Mouse (Mus musculus): ENCODE measurements around the gene Birc7. TPM values are rescaled to one million over a fixed set of nuclear protein-coding genes. Genes with fewer than 3 reads are reported as not detected.
A peak's percentile ranks its signal among the peaks of the same experiment; 100 is the strongest.

The Birc7 gene
- not detected for total RNA-seq (2021)
- long read RNA-seq, experiment 1, result 0 reads
- long read RNA-seq, experiment 2, result 0 reads

DNA sequence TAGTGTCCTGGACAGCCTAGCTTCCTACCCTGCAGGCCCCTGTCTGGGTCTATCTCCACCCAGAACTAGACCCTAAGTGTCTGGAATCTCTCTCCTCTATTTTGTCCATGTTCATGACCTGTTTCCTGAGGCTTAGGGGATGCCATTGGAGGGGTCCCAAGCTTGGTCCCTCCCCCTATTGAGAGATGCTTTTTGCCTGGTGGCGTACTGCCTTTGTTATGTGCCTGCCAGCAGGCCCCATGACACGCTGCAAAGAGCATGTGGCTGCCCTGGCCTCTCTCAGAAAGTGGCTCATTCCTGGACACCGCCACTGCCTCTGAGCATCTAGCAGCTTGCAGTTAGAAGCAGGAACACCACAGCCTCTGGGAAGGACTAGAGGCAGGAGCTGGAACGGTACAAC, at the start of gene Birc7:
Gene Birc7 (plus strand): TSS at position 301 of the 400 bp plus-strand sequence.
- no peak for DNase-seq

DNA sequence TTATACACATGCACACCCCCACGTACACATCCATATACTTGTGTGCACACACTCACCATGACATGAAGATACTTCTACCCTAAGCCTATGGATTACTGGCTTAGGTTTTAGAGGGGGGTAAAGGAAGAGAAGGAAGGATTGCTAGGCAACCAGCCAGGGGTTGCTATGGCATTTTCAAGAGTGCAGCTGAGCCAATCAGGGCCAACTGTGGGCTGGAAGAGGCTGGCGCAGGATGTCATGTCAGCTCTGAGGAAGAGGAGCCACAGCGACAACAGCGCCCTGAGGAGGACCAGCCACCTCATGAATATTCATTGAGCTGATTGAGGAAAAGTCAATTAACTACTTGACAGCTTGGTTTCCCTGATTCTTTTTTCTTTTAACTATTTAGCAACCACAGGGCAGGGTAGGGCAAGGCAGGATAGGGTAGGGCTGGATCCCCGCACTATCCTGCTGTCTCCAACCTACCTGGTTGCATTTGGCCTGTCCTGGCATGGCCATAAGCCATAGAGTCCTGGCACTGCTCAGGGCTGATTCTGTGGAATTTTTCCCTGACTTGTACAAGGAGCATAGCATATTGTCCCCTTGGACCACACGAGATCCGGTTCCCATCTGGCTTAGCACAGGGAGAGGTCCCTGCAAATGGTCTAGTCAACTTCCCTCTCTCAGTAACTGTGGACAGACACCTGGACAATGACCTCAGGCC, 49.3 kb upstream of the Birc7 start:
- no peak for DNase-seq

DNA sequence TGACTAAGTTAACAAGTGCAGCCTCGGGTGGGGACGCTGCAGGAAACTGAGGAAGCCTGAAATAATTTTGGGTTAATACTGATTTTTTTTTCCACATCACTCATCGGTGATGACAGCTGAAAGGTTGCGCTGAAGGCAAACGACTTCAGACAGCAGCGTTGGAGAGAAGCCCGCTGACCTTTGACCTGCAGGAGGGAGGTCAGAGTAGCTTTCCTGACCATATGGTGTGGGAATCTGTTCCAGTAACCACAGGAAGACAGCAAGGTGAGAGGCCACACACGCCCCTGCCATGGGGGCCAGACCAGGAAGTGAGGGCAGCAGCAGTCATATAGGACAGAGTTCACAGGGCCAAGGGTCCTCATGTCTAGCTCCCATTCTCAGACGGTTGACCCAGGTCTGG, 47.5 kb upstream of the Birc7 start:
- DNase-seq, result no peak

DNA sequence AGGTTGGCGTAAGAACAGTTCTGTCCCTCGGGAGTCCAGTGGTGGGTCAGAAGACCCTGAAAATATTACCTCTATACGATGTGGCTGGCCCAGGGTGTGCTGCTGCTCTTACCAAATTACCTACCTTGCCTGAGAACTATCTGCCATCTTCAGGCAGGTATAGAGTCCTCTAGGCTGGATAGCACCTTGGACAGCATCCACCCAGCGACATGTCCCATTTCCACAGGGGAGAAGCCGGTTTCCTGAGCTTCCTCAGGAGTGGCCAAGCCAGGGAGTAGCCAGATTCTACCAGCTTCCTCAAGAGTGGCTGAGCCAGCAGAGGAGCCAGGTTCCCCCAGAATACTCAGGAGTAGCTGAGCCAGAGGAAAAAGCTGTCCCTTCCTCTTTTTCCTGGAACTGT, 43.6 kb upstream of the Birc7 start:
- no peak for DNase-seq

DNA sequence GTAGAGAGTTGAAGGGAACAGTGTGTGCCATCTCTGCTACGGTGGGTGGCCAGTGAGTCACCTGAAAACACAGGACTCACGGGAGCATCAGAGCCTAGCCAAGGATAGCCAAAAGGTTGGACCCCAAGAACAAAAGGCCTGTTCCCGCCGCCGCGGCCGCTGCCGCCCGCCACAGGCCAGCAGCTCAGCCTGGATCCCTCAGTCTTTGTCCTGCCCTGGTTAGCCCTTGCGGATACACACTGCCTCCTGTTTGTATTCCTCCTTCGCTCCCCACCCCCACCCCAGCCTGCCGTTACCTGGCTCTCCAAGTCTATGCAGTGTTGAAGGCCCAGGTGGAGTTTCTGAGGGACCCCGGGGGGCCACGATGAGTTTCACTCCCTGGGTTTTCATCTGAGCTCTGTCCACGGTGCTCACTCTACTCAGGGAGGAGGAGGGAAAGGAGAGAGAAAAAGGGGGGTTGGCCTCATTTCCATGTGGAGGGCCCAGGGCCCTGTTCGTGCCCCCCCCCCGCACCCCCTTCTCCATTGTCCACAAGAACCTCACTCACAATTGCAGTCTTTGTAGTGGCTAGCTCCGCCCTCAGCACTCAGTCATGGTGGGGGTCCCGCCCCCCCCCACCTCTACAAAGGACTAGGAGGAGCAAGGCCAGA, 39.4 kb upstream of the Birc7 start:
- no peak for DNase-seq

DNA sequence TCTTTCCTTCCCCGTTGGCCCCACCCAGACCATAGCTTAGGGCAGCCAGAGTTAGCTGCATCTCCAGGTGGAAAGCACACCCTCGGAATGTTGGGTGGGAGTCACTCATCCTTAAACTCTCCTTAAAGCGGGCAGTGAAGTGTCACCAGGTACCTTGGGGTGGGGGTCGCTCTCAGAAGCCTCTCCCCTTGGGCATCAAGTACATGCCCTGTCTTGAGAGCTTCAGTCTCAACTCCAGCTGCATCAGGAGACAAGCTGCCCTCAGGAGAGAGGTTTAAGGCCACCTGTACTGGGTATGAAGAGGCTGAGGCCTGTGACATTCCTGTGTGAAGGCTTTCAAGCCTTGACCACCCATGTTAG, 38.9 kb upstream of the Birc7 start:
- no peak for DNase-seq

DNA sequence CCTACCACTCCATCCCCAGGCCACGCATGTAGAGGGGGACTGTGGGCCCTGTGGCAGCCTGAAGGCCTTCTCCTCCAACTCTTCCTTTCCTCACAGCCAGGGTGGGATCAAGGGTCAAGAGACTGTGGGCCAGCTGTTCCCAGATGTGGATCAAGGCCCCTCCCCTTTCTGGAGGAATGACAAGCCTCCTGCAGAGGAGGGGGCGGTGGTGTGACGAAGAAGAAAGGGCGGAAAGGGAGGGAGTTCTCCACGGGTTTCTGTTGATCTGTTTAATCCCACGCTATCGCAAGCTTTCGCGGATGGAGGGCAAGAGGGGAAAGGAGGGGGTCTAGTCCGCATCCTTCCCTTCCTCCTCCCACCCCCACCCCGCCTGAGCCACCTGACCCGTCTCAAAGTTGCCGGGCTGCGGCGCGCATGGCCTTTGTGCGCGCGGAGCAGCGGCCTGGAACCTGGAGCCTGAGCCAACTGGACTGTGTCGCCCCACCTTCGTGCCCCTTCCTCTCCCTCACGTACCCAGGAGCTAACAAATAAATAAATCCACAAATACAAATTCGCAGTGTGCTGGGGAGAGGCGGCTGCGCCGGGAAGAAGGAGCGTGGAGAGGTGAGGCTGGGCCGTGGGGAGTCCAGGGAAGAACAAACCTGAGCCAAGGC, 38.3 kb upstream of the Birc7 start:
- DNase-seq, result no peak

DNA sequence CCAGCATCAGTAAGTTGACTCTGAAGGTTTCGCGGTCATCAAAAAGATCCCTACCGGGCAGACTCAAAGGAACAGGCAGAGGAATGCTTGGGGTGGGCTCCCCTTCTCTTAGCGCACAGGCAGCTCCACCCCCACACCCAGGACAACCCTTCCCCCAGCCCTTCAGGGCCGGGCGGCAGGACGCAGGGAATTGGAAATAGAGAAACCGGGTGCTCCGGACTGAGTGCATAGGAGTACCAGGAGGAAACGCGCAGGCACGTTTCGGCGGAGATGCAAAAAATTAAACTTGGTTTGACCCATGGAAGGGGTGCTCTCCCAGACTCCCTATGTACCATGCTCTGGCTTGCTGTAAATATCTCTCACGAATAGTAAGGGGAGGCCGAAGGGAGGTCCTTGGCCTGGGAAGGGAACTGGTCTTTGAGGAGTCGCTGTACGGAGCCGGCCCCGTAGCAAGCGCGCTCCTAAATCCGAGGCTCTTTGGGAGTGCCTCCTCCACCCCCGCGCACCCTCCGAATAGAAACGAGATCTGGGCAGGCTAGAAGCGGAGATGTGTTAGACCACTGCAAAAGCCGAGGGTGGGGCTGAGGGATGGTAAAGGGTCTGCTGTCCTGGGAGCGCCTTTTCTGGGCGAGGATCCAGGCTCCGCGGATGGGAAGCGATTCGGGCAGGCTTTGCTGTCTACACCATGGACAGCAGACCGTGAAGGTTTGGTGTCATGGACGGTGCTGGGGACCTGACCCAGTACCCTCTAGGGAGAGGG, 37.6 kb upstream of the Birc7 start:
- DNase-seq, result no peak

DNA sequence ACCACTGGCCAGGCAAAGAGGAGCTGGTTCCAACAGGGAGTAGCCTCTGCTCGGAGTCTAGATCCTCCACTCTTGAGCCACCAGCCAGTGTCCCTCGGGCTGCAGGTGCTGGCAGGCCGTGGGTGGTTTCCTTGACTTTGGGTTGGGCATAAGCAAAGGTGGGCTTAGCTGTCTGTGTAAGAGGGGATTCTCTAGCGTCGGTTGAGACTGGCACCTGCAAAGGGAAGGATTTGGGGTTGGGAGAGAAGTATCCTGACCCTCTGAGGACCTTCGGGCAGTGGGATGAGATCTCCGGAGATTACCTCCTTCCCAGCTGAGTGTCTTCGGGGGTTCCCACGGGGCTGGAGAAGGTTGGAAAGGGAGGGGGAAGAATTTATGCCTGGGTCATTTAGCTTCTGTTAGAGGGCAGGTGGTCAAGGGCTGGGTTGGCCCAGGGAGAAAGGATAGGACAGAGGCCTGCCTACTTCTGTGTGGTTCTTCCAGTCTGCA, 36.9 kb upstream of the Birc7 start:
- DNase-seq, result no peak

DNA sequence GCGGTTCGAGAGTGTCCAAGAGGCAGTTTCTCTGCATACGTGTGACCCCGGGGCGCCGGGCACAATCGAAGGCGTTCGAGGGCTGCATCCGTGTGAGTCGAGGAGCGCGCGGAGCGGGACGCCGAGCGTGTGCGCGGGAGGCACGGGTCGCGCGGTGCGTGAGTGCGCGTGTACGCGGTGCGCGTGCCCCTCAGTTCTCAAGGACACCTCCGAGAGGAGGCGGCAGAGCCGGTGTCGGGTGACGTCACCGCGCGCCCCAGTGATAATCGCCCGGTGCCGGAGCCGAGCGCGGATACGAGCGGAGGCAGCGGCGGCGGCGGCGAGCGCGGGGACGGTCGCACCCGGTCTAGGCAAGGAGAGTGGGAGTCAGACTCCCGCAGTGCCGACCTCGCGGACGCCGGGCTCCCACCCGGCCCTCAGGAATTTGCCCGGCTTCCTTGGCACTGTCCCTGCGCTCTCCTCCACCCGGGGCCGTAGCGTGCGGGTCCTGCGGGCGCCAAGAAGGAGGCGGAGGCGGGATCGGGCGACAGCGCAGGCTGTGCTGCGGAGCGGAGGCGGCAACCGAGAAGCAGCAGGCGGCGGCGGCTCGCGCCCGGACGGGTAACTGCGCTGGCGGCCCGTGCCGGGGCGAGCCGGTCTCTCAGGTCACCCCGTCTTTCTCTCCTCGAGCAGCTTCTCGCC, 35.8 kb upstream of the Birc7 start:
- peak; percentile 42 to 56 for DNase-seq

DNA sequence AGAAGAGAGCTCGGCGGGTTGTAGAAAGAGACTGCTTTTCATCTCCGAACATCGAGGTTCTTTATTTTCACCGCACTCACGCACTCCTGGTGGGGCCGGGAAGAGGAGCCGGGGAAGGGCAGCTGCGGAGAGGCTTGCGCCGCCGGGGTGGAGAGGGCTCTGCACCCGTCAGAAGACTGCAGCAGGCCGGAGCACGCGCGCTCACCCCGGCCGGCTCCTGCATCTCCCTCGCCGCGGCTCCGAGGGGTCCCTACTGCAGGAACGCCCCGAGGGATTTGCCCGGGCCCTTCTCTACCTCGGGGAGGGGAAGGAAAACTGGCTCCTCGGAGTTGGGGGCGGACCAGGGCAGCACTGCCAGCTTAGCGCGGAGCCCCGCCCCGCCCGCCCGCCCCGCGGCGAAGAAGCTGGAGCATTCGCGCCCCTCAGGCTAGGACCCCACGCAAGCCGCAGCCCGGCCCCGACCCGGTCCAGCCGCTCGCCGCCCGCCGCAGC, 35.2 kb upstream of the Birc7 start:
- DNase-seq, result peak in 1 of 2 experiments; percentile 22

DNA sequence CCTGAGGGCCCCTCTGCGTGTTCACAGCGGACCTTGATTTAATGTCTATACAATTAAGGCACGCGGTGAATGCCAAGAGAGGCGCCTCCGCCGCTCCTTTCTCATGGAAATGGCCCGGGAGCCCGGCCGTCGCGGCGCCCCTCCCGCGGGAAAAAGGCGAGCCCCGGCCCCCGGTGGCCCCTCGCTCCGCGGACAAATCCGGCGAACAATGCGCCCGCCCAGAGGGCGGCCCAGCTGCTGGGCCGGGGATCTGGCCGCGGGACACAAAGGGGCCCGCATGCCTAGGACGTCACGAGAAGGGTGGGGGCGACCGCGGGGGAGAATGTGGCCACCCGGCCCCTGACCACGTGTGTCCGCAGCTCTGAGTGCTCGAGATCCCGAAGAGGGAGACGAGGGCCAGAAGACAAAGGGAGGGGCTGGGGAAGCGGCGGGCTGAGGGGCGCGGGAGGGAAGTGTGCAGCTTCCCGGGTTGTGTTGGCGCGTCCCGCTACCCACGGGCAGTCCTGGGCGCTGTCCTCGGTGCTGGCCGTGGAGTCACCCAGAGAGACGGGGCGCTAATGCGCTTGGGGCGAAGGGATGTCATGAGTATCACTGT, 34.7 kb upstream of the Birc7 start:
- peak; percentile 82 to 84 for DNase-seq

DNA sequence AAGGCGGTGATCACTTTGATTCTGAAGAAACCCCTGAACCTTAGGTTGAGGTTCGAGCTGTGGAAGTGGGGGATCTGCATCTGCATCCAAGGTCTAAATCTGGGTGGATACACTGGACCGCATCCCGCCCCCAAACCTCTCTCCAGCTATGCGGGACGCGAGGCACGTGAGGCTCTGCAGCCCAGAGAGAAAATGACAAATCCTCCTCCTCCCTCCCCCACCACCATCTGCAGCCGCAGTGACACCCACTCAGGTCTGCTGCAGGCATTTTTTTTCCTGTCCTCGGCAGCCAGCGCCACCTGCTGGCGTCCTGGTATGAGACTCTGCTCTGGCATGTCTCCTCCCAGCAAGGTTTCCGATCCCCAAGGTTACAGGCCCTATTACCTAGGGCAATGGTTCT, 34.1 kb upstream of the Birc7 start:
- peak; percentile 56 to 68 for DNase-seq

DNA sequence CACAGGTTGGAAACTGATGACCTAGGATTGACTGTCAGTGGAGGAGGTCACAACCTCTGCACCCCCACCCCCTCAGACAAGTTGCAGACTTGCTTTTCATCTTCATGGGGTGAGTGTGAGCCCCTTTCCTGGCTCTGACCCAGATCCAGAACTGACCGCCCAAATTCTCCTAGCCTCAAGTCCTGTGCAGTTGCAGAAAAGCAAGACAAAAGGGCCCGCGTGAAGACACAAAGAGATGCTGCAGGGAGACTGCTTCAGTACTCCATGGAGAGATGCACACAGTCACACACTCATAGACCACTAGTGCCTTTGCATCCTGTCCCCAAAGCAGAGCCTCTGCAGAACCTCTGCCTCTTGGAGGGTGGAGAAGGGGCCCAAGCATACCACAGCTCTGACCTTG, 33.5 kb upstream of the Birc7 start:
- no peak for DNase-seq

DNA sequence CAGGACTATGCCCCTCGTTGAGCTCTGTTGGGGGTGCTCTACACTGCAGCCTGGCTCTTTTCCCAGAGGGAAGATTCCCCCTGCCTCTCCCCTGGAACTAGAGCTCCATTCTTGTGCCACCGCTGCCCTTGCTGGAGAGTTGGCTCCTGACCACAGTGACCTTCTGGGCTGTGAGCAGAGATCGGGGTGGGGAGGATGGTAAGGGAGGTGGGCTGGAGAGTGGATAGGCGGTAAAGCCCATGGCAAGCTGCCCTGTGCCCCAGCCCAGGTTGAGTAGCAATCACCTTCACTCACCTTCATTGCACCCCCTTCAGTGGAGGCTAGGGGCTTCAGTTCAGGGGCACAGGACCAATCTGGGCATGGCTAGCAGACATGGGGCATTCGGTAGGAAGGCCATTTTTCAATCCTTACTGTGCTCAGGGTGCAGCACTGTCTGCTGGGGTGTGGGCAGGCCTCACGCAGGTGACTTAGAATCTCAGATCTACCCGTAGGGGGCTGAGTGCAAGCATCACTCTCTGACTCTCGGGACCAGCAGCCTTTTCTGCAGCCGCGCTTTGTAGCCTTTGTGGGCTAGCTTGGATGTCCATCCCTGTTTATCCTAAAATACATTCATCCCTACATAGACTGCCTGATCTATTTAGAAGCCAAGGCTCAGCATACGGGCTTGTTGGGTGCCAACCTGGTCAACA, 32.8 kb upstream of the Birc7 start:
- DNase-seq, result no peak

DNA sequence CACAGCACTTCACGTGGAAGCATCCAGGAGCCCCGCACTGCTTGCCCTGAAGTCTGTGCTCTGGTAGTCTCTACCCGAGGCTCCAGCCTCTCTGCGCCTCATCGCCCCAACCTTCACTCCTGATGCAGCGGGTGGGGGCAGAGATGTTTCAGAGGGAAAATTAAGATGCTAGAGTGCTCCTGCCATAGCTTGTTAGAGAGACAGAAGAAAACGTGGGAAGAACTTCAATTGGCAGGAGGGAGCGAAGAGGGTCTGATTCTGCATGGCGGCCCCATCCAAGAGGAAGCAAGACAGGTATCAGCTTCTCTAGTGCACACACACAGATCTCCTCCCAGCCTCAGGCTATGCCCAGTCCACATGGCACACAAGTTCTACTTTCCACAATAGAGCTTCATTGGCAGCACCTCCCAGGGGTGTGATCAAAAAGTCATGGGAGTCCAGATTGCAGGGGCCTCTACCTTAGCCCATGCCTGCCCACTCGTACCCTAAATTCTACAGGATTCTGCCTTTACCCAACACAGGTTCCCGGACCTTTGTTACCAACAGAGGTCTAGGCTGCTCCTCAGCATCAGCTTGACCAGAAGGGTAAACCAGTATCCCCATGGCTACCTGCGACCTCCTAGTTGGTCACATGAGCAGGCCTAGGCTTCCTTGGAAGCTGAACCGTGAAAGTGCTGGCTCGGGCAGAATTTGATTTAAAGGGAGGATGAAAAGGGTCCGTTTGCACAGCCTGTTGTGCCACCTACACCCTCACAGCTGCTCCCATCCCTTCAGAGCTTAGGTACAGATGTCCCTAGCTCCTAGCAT, 31.8 kb upstream of the Birc7 start:
- no peak for DNase-seq

DNA sequence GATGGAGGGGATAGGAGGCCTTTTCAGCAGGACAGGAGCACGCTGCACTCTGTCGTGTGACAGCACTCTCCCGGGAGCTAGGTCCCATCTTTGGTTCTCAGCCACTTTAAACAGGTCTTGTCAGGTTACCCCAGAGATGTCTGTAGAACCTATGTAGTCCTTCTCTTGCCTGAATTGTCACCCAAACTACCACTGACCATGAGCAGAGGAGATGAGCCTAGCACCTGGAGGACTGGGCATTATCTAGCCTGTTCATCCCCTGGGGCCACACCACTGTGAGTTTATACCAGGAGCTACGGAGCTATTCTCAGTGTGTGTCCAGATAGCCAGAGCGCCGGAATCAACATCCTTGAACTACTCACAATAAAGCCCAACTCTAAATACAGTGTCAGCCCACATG, 31.0 kb upstream of the Birc7 start:
- DNase-seq, result no peak

DNA sequence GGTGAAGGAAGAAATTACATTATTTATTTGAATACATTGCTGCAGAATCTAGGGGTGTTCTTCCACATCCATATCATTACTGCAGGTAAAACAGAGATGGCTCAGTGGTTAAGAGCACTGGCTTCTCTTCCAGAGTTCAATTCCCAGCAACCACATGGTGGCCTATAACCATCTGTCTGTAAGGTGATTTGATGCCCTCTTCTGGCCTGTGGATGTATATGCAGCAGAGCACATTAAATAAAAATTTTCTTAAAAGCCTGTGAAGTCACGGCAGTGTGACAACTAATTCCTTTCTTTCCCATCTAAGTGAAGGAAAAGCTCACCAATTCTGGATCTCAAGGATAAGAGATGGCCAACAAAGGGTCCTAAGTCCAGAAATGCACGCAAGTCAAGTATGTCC, 26.7 kb upstream of the Birc7 start:
- DNase-seq, result no peak

DNA sequence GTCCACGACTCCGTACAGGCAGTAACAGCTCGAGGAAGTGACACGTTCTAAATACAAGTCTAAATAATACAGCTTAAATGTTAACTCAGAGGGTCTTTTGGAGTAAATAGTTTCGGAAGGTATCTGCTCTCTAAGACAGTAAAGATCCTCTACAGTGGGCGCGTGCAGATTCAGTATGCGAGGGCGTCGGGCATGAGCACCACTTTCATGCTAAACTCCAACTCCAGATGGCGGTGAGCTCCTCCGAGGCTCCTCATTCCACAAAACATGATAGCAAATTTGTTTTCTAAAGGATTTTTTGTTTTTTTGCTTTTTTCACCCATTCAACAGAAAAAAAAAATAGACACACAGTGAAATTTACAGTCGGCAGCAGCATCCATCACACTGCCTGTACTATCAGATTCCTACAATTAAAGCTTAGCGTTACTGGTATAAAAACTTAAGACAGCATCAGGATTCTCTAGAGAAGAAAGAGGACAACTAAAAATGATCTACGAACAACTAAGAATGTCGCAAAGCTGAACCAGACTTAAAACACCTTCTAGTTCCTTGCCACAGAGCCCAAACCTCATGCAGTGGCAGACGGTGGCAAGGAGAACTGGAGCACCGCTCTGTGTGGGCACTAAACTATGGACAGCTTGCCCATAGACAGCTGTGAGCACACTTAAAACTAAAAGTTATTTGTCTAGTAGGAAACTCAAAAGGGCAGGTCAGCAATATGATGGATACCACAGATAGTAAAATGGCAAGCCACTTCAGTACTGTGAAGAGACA, 24.2 kb upstream of the Birc7 start:
- no peak for DNase-seq

All from adrenal gland, postnatal 36 days (tissue).